Mouse (Mus musculus): ENCODE results near the gene Fhad1. TPM values are rescaled to one million over a fixed set of nuclear protein-coding genes. Genes with fewer than 3 reads are reported as not detected.

Fhad1 gene
- polyA plus RNA-seq, 1 experiment = 0.28 TPM

DNA sequence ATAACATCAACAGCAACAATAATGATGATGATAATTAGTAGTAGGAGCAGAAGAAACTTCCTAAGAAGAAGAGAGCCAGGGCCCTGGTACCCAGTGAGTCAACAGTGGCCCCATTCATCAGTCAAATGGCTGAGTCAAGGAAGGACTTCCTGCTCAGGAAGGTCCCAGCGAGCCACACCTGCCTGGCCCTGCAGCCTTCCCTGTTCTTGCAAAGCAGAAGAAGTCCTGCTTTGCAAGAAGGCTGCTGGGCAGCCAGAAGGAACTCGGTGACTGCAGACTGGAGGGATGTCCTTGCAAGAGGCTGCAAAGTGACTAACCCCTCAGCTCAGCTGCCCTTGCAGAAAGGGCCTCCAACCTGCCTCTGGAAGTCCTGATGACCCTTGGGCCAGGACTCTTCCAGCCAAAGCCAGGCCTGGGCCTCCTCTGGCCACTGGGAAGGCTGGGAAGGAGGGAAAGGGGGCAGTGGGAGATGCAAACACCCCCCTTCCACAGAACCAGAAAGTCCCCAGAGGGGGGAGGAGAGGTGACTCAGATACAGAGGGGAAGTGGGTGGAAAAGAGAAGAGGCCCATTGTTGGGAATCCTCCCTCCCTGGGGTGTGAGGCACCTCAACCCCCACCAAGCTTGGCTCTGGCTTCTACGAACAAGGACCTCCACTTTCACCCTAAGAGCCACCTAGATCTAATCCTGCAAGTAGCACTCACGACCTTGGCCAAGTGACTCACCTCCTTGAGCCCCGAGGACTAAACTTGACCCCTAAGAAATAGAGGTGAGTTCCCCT lies 145.3 kb downstream of the Fhad1 start:
- H3K4me3 ChIP-seq (ENCODE audit: insufficient read depth, low read depth, low read length) = no peak overlapping the region

DNA sequence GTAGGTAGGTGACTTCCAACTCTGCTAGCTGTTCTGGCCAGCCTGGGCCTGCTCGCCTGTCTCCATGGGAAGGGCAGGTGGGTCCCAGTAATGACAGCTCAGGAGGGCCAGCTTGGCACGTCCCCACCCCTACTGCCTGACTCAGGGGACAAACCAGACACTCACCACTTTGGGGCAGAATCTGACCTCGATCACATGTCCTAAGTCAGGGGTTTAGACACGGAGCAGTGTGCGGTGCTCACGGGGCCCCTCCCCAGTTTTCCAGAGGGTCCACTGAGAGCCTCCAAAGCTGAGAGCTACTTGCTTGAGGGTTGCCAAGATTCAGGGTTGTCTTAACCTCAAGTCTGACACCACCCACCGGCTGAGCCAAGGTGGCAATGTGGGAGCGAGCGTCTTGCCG lies 146.8 kb downstream of the Fhad1 start:
- no peak overlapping the region for H3K4me3 ChIP-seq (ENCODE audit: insufficient read depth, low read depth, low read length)
- no peak for DNase-seq

More for the DNA sequence above, 145.3 kb downstream of the Fhad1 start:
- no peak overlapping the region for H3K27ac ChIP-seq (ENCODE audit: insufficient read depth, low read depth, low read length)
- no peaks in the 10 kb centered on the region for H3K36me3 ChIP-seq (ENCODE audit: control insufficient read depth, insufficient read depth, low read length)
- H3K27me3 ChIP-seq (replicated peaks; ENCODE audit: control insufficient read depth, insufficient read depth, low read length) = no peaks in the 10 kb centered on the region
- TF ChIP-seq POLR2A (IDR thresholded peaks at IDR 0.05; ENCODE audit: low read depth, low read length) = no peak
- TF ChIP-seq CTCF (conservative IDR thresholded peaks at IDR 0.05; ENCODE audit: insufficient read depth, insufficient read length, low read depth, low read length) = no peak
- 0 out of 2 replicates have a peak, but pooled peaks cover 10% of the 10 kb centered on the region for H3K4me1 ChIP-seq (ENCODE audit: control insufficient read depth, insufficient read depth, low read length)
- WGBS = 65% methylated on average over 5 of the region's 5 CpGs
- peak; percentile 9 for DNase-seq

DNA sequence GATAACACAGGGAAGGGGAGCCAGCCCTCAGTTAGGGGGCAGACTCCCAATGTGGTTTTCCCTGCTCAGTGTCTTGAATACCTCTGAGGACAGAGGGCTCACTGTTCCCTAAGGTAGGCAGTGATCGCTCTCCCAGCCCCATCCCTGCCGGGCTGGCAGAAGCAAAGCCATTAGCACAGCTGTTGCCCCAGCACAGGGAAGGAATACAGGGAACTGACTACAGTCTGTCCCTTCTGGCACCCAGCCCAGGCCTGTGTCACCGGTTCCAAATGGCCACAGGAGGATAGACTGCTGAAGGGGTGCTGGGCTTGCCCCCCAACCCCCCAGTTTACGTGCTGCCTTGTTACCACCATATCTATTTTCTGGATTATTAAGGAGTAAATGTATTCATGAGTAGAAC lies 147.4 kb downstream of the Fhad1 start:
- peaks cover 10% of the 10 kb centered on the region; the same call in 1 of the 2 replicates for H3K4me1 ChIP-seq (ENCODE audit: control insufficient read depth, insufficient read depth, low read length)
- H3K27me3 ChIP-seq (replicated peaks; ENCODE audit: control insufficient read depth, insufficient read depth, low read length) = no peaks in the 10 kb centered on the region
- WGBS = 43% methylated on average over 4 of the region's 4 CpGs
- no peaks in the 10 kb centered on the region for H3K36me3 ChIP-seq (ENCODE audit: control insufficient read depth, insufficient read depth, low read length)
- TF ChIP-seq POLR2A (IDR thresholded peaks at IDR 0.05; ENCODE audit: low read depth, low read length) (no peak), CTCF (conservative IDR thresholded peaks at IDR 0.05; ENCODE audit: insufficient read depth, insufficient read length, low read depth, low read length) (no peak)
- H3K4me3 ChIP-seq (ENCODE audit: insufficient read depth, low read depth, low read length) = no peak overlapping the region
- DNase-seq = peak; percentile 58
- no peak overlapping the region for H3K27ac ChIP-seq (ENCODE audit: insufficient read depth, low read depth, low read length)

More for the DNA sequence above, 146.8 kb downstream of the Fhad1 start:
- WGBS = 89% methylated on average over 10 of the region's 10 CpGs
- TF ChIP-seq CTCF (conservative IDR thresholded peaks at IDR 0.05; ENCODE audit: insufficient read depth, insufficient read length, low read depth, low read length) = no peak
- no peak for TF ChIP-seq POLR2A (IDR thresholded peaks at IDR 0.05; ENCODE audit: low read depth, low read length)
- Histone ChIP-seq H3K36me3 (ENCODE audit: control insufficient read depth, insufficient read depth, low read length) (no peaks in the 10 kb centered on the region), H3K4me1 (ENCODE audit: control insufficient read depth, insufficient read depth, low read length) (peaks cover 10% of the 10 kb centered on the region; the same call in 1 of the 2 replicates), H3K27ac (ENCODE audit: insufficient read depth, low read depth, low read length) (no peak overlapping the region), H3K27me3 (replicated peaks; ENCODE audit: control insufficient read depth, insufficient read depth, low read length) (no peaks in the 10 kb centered on the region)

DNA sequence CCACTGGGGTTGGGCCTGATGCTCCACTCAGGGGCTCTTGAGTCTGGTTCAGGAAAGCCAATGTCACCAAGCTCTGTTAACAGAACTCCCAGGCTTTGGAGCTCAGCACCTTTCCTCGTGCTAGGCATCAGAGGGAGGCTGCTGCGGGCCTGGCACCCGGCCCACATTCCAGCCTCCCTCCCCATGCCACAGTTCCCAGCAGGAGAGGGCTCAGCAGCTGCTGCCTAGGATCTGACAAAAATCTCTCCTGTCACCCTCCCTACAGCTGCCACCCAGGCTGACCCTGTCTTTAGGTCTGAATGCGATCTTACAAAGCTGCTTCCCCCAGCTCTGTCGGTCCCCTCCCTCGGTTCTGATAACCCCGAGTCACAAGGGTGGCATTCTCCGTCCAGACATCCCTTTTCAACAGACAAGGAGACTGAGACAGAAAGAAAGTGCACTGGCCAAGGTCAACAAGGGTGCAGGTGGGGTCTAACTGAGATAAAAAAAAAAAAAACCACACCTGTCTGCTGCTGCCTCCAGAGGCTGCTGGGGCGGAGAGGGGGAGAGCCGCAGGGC lies 147.9 kb downstream of the Fhad1 start:
- WGBS = 34% methylated on average over 10 of the region's 10 CpGs
- Histone ChIP-seq H3K4me1 (ENCODE audit: control insufficient read depth, insufficient read depth, low read length) (peaks cover 10% of the 10 kb centered on the region; the same call in 1 of the 2 replicates), H3K27ac (ENCODE audit: insufficient read depth, low read depth, low read length) (0 out of 2 replicates have a peak overlapping the region, but pooled peaks have one; percentile 21), H3K4me3 (ENCODE audit: insufficient read depth, low read depth, low read length) (no peak overlapping the region), H3K36me3 (ENCODE audit: control insufficient read depth, insufficient read depth, low read length) (no peaks in the 10 kb centered on the region), H3K27me3 (replicated peaks; ENCODE audit: control insufficient read depth, insufficient read depth, low read length) (no peaks in the 10 kb centered on the region)
- no peak for TF ChIP-seq CTCF (conservative IDR thresholded peaks at IDR 0.05; ENCODE audit: insufficient read depth, insufficient read length, low read depth, low read length)
- no peak for TF ChIP-seq POLR2A (IDR thresholded peaks at IDR 0.05; ENCODE audit: low read depth, low read length)
- peak; percentile 63 for DNase-seq

DNA sequence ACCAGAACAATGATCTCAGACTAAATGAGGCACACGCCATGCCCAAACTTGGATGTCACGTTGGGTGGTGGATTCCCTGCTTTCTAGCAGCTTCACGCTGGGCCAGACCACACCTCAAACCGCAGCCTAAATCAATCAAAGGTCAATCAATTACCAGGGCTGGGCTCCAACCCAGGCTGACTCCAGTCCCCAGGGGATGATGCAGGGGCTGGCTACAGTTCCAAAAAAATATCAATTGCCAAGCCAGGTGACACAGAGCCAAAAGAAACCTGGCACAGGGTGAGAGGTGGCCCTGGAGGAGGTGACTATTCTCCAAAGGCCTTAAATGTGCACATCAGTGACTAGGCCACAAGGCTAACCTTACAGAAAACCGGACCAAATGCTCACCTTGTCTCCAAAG lies 149.3 kb downstream of the Fhad1 start:
- no peak overlapping the region for H3K4me3 ChIP-seq (ENCODE audit: insufficient read depth, low read depth, low read length)
- DNase-seq = peak; percentile 71
- no peak for TF ChIP-seq CTCF (conservative IDR thresholded peaks at IDR 0.05; ENCODE audit: insufficient read depth, insufficient read length, low read depth, low read length)
- no peak for TF ChIP-seq POLR2A (IDR thresholded peaks at IDR 0.05; ENCODE audit: low read depth, low read length)
- H3K27me3 ChIP-seq (replicated peaks; ENCODE audit: control insufficient read depth, insufficient read depth, low read length) = no peaks in the 10 kb centered on the region
- H3K36me3 ChIP-seq (ENCODE audit: control insufficient read depth, insufficient read depth, low read length) = no peaks in the 10 kb centered on the region
- H3K4me1 ChIP-seq (ENCODE audit: control insufficient read depth, insufficient read depth, low read length) = peaks cover 10% of the 10 kb centered on the region; the same call in 1 of the 2 replicates
- no peak overlapping the region for H3K27ac ChIP-seq (ENCODE audit: insufficient read depth, low read depth, low read length)
- WGBS = 91% methylated on average over 5 of the region's 5 CpGs

DNA sequence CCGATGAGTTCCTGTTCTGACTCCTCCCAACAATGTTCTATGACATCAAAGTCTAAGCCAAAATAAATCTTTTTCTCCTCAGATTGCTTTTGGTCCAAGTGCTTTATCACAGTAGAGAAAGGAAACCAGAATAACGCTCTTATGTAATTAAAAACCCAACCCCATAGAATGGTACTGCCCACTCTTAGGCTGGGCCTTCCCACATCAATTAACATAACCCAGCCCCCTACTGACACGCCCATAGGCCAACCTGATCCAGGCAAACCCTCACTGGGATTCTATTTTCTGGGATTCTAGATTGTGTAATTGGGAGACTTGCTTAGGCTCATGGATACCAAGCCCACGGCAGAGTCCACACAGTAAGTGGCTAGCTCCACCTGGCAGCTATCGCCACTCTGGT lies 149.9 kb downstream of the Fhad1 start:
- TF ChIP-seq CTCF (conservative IDR thresholded peaks at IDR 0.05; ENCODE audit: insufficient read depth, insufficient read length, low read depth, low read length) (no peak), POLR2A (IDR thresholded peaks at IDR 0.05; ENCODE audit: low read depth, low read length) (no peak)
- Histone ChIP-seq H3K27ac (ENCODE audit: insufficient read depth, low read depth, low read length) (no peak overlapping the region), H3K36me3 (ENCODE audit: control insufficient read depth, insufficient read depth, low read length) (no peaks in the 10 kb centered on the region), H3K27me3 (replicated peaks; ENCODE audit: control insufficient read depth, insufficient read depth, low read length) (no peaks in the 10 kb centered on the region), H3K4me3 (ENCODE audit: insufficient read depth, low read depth, low read length) (no peak overlapping the region), H3K4me1 (ENCODE audit: control insufficient read depth, insufficient read depth, low read length) (peaks cover 10% of the 10 kb centered on the region; the same call in 1 of the 2 replicates)
- 92% methylated on average over 5 of the region's 5 CpGs for WGBS
- DNase-seq = no peak

DNA sequence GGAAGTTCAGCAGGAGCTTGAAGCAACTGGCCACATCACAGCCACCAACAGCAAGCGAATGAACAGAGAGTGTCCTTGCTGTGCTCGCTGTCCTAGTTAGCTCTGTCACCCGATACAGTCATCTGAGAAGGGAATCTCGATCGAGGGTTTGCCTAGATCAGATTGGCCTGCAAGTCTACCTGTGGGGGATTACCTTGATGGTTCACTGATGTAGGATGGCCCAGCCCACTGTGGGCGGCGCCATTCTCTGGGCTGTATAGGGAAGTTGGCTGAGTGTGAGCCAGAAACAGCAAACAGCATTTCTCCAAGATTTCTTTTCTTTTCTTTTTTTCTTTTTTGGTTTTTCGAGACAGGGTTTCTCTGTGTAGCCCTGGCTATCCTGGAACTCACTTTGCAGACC lies 150.4 kb downstream of the Fhad1 start:
- Histone ChIP-seq H3K27me3 (replicated peaks; ENCODE audit: control insufficient read depth, insufficient read depth, low read length) (no peaks in the 10 kb centered on the region), H3K36me3 (ENCODE audit: control insufficient read depth, insufficient read depth, low read length) (no peaks in the 10 kb centered on the region), H3K27ac (ENCODE audit: insufficient read depth, low read depth, low read length) (no peak overlapping the region), H3K4me3 (ENCODE audit: insufficient read depth, low read depth, low read length) (no peak overlapping the region), H3K4me1 (ENCODE audit: control insufficient read depth, insufficient read depth, low read length) (peaks cover 10% of the 10 kb centered on the region; the same call in 1 of the 2 replicates)
- 89% methylated on average over 8 of the region's 8 CpGs for WGBS
- TF ChIP-seq CTCF (conservative IDR thresholded peaks at IDR 0.05; ENCODE audit: insufficient read depth, insufficient read length, low read depth, low read length) (no peak), POLR2A (IDR thresholded peaks at IDR 0.05; ENCODE audit: low read depth, low read length) (no peak)
- DNase-seq = no peak

Data from kidney, adult 2 months (tissue).